Mouse (Mus musculus) MEL (cell line): ENCODE data around the gene Tnrc6c. TPM values are rescaled to one million over a fixed set of nuclear protein-coding genes. Genes with fewer than 3 reads are reported as not detected.

ENCODE experiments used
- DNase-seq: peaks from one replicate; pipeline ENCODE4 v3.0.0; 2011; ENCODE audit warnings: low read depth, low spot score
- H3K27ac ChIP-seq: 2 replicates; pipeline ENCODE4 v1.5.1; 2012; ENCODE audit warnings: low read depth, mild to moderate bottlenecking, control low read depth, low read length, moderate library complexity; ENCODE audit not compliant: control insufficient read depth
- H3K27me3 ChIP-seq, 2 experiments: fragments of 150-350 bp in 1 of 2; sonication (generic) in 1 of 2; 2 replicates each; pipeline ENCODE4 v1.6.1; 2012; ENCODE audit warnings: low read length in 2 of 2, mild to moderate bottlenecking in 2 of 2, improper control_type of control experiment in 1 of 2, moderate library complexity in 1 of 2; ENCODE audit not compliant: insufficient read depth in 2 of 2, control insufficient read depth in 1 of 2
- H3K36me3 ChIP-seq, 2 experiments: 2 replicates each; pipeline ENCODE4 v1.6.1; 2012 to 2014; ENCODE audit warnings: low read length in 2 of 2, improper control_type of control experiment in 1 of 2, inconsistent platforms in 1 of 2, mild to moderate bottlenecking in 1 of 2; ENCODE audit not compliant: insufficient read depth in 2 of 2, control insufficient read depth in 1 of 2
- H3K4me1 ChIP-seq, 2 experiments: fragments of 150-350 bp in 1 of 2; sonication (generic) in 1 of 2; 2 replicates each; pipeline ENCODE4 v1.6.1; 2012; ENCODE audit warnings: low read length in 2 of 2, improper control_type of control experiment in 1 of 2, mild to moderate bottlenecking in 1 of 2; ENCODE audit not compliant: insufficient read depth in 2 of 2, control insufficient read depth in 1 of 2
- H3K4me3 ChIP-seq, 2 experiments: fragments of 150-350 bp in 1 of 2; sonication (generic) in 1 of 2; 2 replicates each; pipeline ENCODE4 v1.5.1; 2012; ENCODE audit warnings: low read depth in 2 of 2, low read length in 2 of 2, mild to moderate bottlenecking in 2 of 2, moderate library complexity in 2 of 2, control low read depth in 1 of 2, improper control_type of control experiment in 1 of 2; ENCODE audit not compliant: control insufficient read depth in 1 of 2, insufficient read depth in 1 of 2
- H3K79me2 ChIP-seq: 2 replicates; pipeline ENCODE4 v1.6.1; 2012; ENCODE audit warnings: mild to moderate bottlenecking, low read length, moderate library complexity; ENCODE audit not compliant: control insufficient read depth, poor library complexity, insufficient read depth
- H3K9ac ChIP-seq: 2 replicates; pipeline ENCODE4 v1.6.1; 2012; ENCODE audit warnings: low read depth, mild to moderate bottlenecking, control low read depth, low read length, moderate library complexity; ENCODE audit not compliant: control insufficient read depth, poor library complexity, severe bottlenecking
- H3K9me3 ChIP-seq: fragments of 150-350 bp; sonication (generic); replicated peaks from 2 replicates; pipeline ENCODE4 v1.6.1; 2012; ENCODE audit warnings: mild to moderate bottlenecking, low read length, improper control_type of control experiment, moderate library complexity; ENCODE audit not compliant: insufficient read depth
- CTCF ChIP-seq, 3 experiments: IDR thresholded peaks in 2 of 3; conservative IDR thresholded peaks in 1 of 3; 2 replicates each; pipeline ENCODE4 v1.5.1; 2011 to 2012; ENCODE audit warnings: low read length in 3 of 3, low read depth in 2 of 3, mild to moderate bottlenecking in 2 of 3, improper control_type of control experiment in 1 of 3, inconsistent platforms in 1 of 3, mixed read lengths in 1 of 3, moderate library complexity in 1 of 3; ENCODE audit not compliant: control insufficient read depth in 1 of 3, insufficient read depth in 1 of 3, poor library complexity in 1 of 3, severe bottlenecking in 1 of 3
- EP300 ChIP-seq, 2 experiments: IDR thresholded peaks; 2 replicates each; pipeline ENCODE4 v1.6.1; 2011; ENCODE audit warnings: improper control_type of control experiment in 2 of 2, low read length in 2 of 2, low read depth in 1 of 2, mild to moderate bottlenecking in 1 of 2
- ETS1 ChIP-seq: IDR thresholded peaks from 2 replicates; pipeline ENCODE4 v1.6.1; 2012; ENCODE audit warnings: low read depth, mild to moderate bottlenecking, inconsistent platforms, low read length, improper control_type of control experiment, moderate library complexity
- GATA1 ChIP-seq: IDR thresholded peaks from 2 replicates; pipeline ENCODE4 v1.6.1; 2011; ENCODE audit warnings: low read depth, low read length, improper control_type of control experiment
- HCFC1 ChIP-seq: IDR thresholded peaks from 2 replicates; pipeline ENCODE4 v1.6.1; 2012; ENCODE audit warnings: low read depth, mild to moderate bottlenecking, inconsistent platforms, low read length, improper control_type of control experiment, moderate library complexity
- JUND ChIP-seq: IDR thresholded peaks from 2 replicates; pipeline ENCODE4 v1.6.1; 2011; ENCODE audit warnings: low read depth, mild to moderate bottlenecking, improper control_type of control experiment, low read length
- MAX ChIP-seq: IDR thresholded peaks from 2 replicates; pipeline ENCODE4 v1.6.1; 2011; ENCODE audit warnings: low read length, improper control_type of control experiment
- MYC ChIP-seq: IDR thresholded peaks from 2 replicates; pipeline ENCODE4 v1.6.1; 2011; ENCODE audit warnings: low read depth, mild to moderate bottlenecking, low read length, improper control_type of control experiment, moderate library complexity
- NELFE ChIP-seq: IDR thresholded peaks from 2 replicates; pipeline ENCODE4 v1.6.1; 2011; ENCODE audit warnings: low read depth, low read length, improper control_type of control experiment
- NRF1 ChIP-seq: IDR thresholded peaks from 2 replicates; pipeline ENCODE4 v1.6.1; 2014; ENCODE audit warnings: low read depth, mild to moderate bottlenecking, inconsistent platforms, low read length, improper control_type of control experiment, moderate library complexity; ENCODE audit not compliant: poor library complexity, insufficient read depth, severe bottlenecking
- RAD21 ChIP-seq: IDR thresholded peaks from 2 replicates; pipeline ENCODE4 v1.6.1; 2011; ENCODE audit warnings: mild to moderate bottlenecking, low read depth, low read length, improper control_type of control experiment
- RCOR1 ChIP-seq: IDR thresholded peaks from 2 replicates; pipeline ENCODE4 v1.6.1; 2012; ENCODE audit warnings: low read depth, mild to moderate bottlenecking, inconsistent platforms, low read length, improper control_type of control experiment
- SIN3A ChIP-seq: IDR thresholded peaks from 2 replicates; pipeline ENCODE4 v1.6.1; 2012; ENCODE audit warnings: low read length, improper control_type of control experiment, inconsistent platforms
- SMC3 ChIP-seq: IDR thresholded peaks from 2 replicates; pipeline ENCODE4 v1.6.1; 2011; ENCODE audit warnings: low read depth, low read length, improper control_type of control experiment
- TBP ChIP-seq: IDR thresholded peaks from 2 replicates; pipeline ENCODE4 v1.8.0; 2011; ENCODE audit warnings: low read depth, low read length, improper control_type of control experiment
- TCF12 ChIP-seq: IDR thresholded peaks from 2 replicates; pipeline ENCODE4 v1.6.1; 2014; ENCODE audit warnings: low read depth, mild to moderate bottlenecking, inconsistent platforms, low read length, improper control_type of control experiment, moderate library complexity
- USF1 ChIP-seq: IDR thresholded peaks from 2 replicates; pipeline ENCODE4 v1.6.1; 2014; ENCODE audit warnings: low read depth, mild to moderate bottlenecking, inconsistent platforms, low read length, improper control_type of control experiment, moderate library complexity
- USF2 ChIP-seq, 2 experiments: IDR thresholded peaks; 2 replicates each; pipeline ENCODE4 v1.6.1; 2011 to 2012; ENCODE audit warnings: improper control_type of control experiment in 2 of 2, low read length in 2 of 2, borderline replicate concordance in 1 of 2, inconsistent platforms in 1 of 2, low read depth in 1 of 2, mild to moderate bottlenecking in 1 of 2; ENCODE audit not compliant: insufficient read depth in 1 of 2
- ZC3H11A ChIP-seq: IDR thresholded peaks from 2 replicates; pipeline ENCODE4 v1.6.1; 2012; ENCODE audit warnings: low read depth, mild to moderate bottlenecking, inconsistent platforms, low read length, improper control_type of control experiment
- ZKSCAN1 ChIP-seq: IDR thresholded peaks from 2 replicates; pipeline ENCODE4 v1.6.1; 2012; ENCODE audit warnings: low read depth, mild to moderate bottlenecking, inconsistent platforms, low read length, improper control_type of control experiment, moderate library complexity
- ZMIZ1 ChIP-seq: IDR thresholded peaks from 2 replicates; pipeline ENCODE4 v1.6.1; 2012; ENCODE audit warnings: low read depth, mild to moderate bottlenecking, inconsistent platforms, low read length, improper control_type of control experiment, moderate library complexity
- polyA plus RNA-seq, 2 experiments: library from polyadenylated mRNA; stranded (reverse) in 1 of 2; unstranded in 1 of 2; fragments of >175 nt in 1 of 2; fragments of >200 nt in 1 of 2; gene quantifications; 2 replicates each; pipeline versions ENCODE4 v1.2.1 to v1.2.4; 2012; ENCODE audit warnings: low replicate concordance in 2 of 2, low read depth in 1 of 2; ENCODE audit not compliant: insufficient read length in 2 of 2, insufficient read depth in 1 of 2, missing spikeins in 1 of 2
- total RNA-seq: library from RNA; depleted of rRNA; stranded (reverse); fragments of 300-350 nt; gene quantifications from 2 replicates; pipeline ENCODE4 v1.2.3, GENCODE M21; 2012

Gene Tnrc6c
- total and polyA plus RNA-seq, 3 experiments = 16.0 to 19.1 TPM; not detected in 1

DNA sequence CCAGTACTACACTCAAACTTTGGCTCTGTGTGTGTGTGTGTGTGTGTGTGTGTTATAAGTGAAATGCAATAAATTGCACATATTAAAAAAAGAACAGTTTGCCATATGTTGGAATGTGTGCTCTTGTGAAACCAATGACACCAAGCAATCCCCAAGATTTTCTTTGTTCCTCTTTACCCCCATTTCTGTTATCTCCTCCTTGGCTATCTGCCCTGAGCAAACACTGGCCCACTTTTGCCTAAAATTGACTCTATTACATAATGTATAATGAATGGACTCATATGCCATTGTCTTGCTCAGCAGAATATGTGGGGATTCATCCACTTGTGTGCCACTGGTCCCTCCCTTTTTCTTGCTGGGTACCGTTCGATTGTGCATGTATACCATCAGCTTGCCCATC, 52.2 kb downstream of the Tnrc6c start:
- DNase-seq = peak; percentile 82

DNA sequence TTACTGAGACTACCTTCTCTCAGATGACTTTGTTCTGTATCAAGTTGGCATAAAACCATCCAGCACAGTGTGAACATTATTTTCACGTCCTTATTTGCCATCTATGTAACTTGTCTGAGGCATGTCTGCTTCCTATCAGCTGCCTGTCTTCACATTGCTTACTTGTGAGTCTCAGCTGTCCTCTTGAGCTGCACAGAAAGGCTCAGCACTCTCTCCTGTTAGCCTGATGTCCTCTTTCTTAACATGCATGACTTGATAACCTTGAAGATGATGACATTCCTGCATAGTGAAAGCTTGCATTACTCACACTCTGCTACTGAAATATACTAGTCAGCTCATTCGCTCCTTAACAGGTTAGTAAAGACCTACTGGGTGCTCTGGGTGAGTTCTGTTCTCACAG, 53.1 kb downstream of the Tnrc6c start:
- no peaks in the 10 kb centered on the region for H3K79me2 ChIP-seq
- H3K9ac ChIP-seq = no peak overlapping the region
- no peaks in the 10 kb centered on the region for H3K27me3 ChIP-seq
- H3K4me3 ChIP-seq = no peak overlapping the region
- peaks cover 2 to 4% of the 10 kb centered on the region in 2 experiments; a peak in 2 of 4 replicates for H3K4me1 ChIP-seq
- no peak overlapping the region for H3K27ac ChIP-seq
- no peaks in the 10 kb centered on the region for H3K9me3 ChIP-seq
- DNase-seq = no peak
- TF ChIP-seq MYC = no peak
- TF ChIP-seq ZMIZ1 = no peak
- no peak for TF ChIP-seq RAD21
- no peak for TF ChIP-seq TBP
- no peak for TF ChIP-seq JUND
- TF ChIP-seq ZKSCAN1 = no peak
- no peak for TF ChIP-seq HCFC1
- peaks cover 7 to 9% of the 10 kb centered on the region in 2 experiments for H3K36me3 ChIP-seq

More for the DNA sequence above, 52.2 kb downstream of the Tnrc6c start:
- Histone ChIP-seq H3K36me3 (peaks cover 9% of the 10 kb centered on the region in 2 experiments), H3K27me3 (no peaks in the 10 kb centered on the region), H3K4me1 (peaks cover 2 to 4% of the 10 kb centered on the region in 2 experiments; a peak in 2 of 4 replicates), H3K4me3 (no peak overlapping the region), H3K9me3 (no peaks in the 10 kb centered on the region), H3K9ac (no peak overlapping the region), H3K27ac (no peak overlapping the region), H3K79me2 (no peaks in the 10 kb centered on the region)
- TF ChIP-seq TCF12 = 0 out of 2 replicates have a peak, but pooled peaks have one; percentile 12
- no peak for TF ChIP-seq NELFE
- TF ChIP-seq RCOR1 = peak; percentile 46; the same call in 1 of the 2 replicates
- peak; percentile 83 for TF ChIP-seq GATA1
- TF ChIP-seq USF1 = no peak
- TF ChIP-seq EP300 (IDR thresholded peaks at IDR 0.05; ENCODE audit: low read depth in 1 of 2, low read length in 2 of 2) = peak; percentile 34 to 64; a peak in 2 of 4 replicates
- TF ChIP-seq NRF1 = no peak
- peak; percentile 60; the same call in 1 of the 2 replicates for TF ChIP-seq ETS1

DNA sequence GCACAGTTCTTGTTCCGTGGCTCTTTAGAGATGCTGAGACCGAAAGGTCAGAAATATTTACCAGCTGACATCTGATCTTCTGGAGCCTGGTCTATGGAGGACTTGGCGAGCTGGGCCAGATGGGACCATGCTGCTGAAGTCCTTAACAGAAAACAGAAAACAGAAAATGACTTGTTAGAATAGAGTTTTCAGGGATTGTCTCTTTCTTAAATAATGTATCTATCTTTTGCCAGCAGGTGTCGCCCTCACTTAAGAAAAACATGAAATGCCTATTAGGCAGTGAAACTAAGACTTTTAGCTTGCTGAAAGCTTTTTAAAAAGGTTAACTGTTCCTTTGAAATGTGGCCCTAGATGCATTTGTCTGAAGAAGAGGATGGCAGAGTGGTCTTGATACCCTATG, 55.2 kb downstream of the Tnrc6c start:
- H3K9me3 ChIP-seq = no peaks in the 10 kb centered on the region
- H3K4me1 ChIP-seq = peaks cover 2 to 4% of the 10 kb centered on the region in 2 experiments; a peak in 2 of 4 replicates
- peaks cover 8 to 9% of the 10 kb centered on the region in 2 experiments for H3K36me3 ChIP-seq
- H3K4me3 ChIP-seq = no peak overlapping the region
- no peaks in the 10 kb centered on the region for H3K27me3 ChIP-seq
- no peak overlapping the region for H3K9ac ChIP-seq
- DNase-seq = peak; percentile 84
- H3K27ac ChIP-seq = no peak overlapping the region
- TF ChIP-seq RAD21 = peak; percentile 76
- TF ChIP-seq GATA1 = no peak
- TF ChIP-seq CTCF (IDR thresholded peaks at IDR 0.05 in 2 of 3, conservative IDR thresholded peaks at IDR 0.05 in 1 of 3; ENCODE audit: control insufficient read depth in 1 of 3, insufficient read depth in 1 of 3, low read depth in 2 of 3, low read length in 3 of 3, poor library complexity in 1 of 3, severe bottlenecking in 1 of 3) = peak; percentile 20 to 73 (median 38); a peak in 5 of 6 replicates
- TF ChIP-seq SIN3A = peak; percentile 34; the same call in 1 of the 2 replicates
- TF ChIP-seq ZC3H11A = peak; percentile 58
- no peak for TF ChIP-seq USF2 (IDR thresholded peaks at IDR 0.05; ENCODE audit: borderline replicate concordance in 1 of 2, insufficient read depth in 1 of 2, low read depth in 1 of 2, low read length in 2 of 2)
- TF ChIP-seq MAX = no peak
- TF ChIP-seq SMC3 = peak; percentile 69
- no peaks in the 10 kb centered on the region for H3K79me2 ChIP-seq
